Mouse (Mus musculus) spleen, postnatal 0 days (tissue): Measurements from ENCODE around the gene Ssxb1. TPM values are rescaled to one million over a fixed set of nuclear protein-coding genes. Genes with fewer than 3 reads are reported as not detected.

Experiments
- polyA plus RNA-seq: library from polyadenylated mRNA; unstranded; fragments of >200 nt; fragmentation: Nextera tagmentation; extraction: Ambion mirVana; gene quantifications from 2 replicates; pipeline ENCODE4 v1.2.1, GENCODE M21; 2015

Gene Ssxb1
- polyA plus RNA-seq, result not detected in 2 replicates

DNA sequence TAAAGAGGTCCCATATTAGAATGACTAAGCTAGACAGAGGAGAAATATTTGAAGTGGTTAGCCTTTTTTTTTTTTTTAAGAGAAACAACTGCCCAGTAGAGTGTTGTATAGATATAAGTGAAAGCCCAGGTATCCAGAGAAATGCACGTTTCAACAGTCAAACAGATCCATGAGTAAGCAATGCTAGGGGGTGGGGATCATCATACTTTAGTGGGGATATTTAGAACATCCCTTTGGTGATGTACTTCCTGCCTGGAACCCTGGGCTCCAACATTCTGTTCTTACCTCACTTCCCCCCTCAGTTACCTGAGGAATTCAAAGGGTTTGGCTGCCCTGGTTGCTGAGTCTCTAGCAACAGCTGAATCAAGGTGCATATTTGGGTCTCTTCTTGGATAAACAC is at the start of gene Ssxb1:
Ssxb1 (plus strand) TSS at position 301 of the 400 bp plus-strand sequence.

GRCm38 (mm10) chrX:8366678-8367077 is 46.4 kb upstream of the Ssxb1 start, which contains the start of gene Ssxb9:
Gene Ssxb9 (plus strand): TSS chrX:8366978.

GRCm38 (mm10) chrX:8461626-8462025 is 48.5 kb downstream of the Ssxb1 start, which contains the start of gene Ssxb2:
Gene Ssxb2 (minus strand): TSS chrX:8461726.

Other genes with a start within 250 kb of the Ssxb1 start
- 4.3 and 4.9 TPM in 2 replicates for gene Tbc1d25, start 237.1 kb upstream of the Ssxb1 start, polyA plus RNA-seq
- 33.1 and 34.2 TPM in 2 replicates for gene Ebp, start 219.8 kb upstream of the Ssxb1 start, polyA plus RNA-seq
- gene Porcn, start 206.8 kb upstream of the Ssxb1 start, polyA plus RNA-seq, result 0.78 and 0.98 TPM in 2 replicates
- gene Ftsj1, start 160.9 kb upstream of the Ssxb1 start, polyA plus RNA-seq, result 35.7 and 39.1 TPM in 2 replicates
- gene Slc38a5, start 142.2 kb upstream of the Ssxb1 start, polyA plus RNA-seq, result 84.8 and 102 TPM in 2 replicates
- gene Ssxb10, start 85.9 kb upstream of the Ssxb1 start, polyA plus RNA-seq, result not detected in 2 replicates
- not detected in 2 replicates for gene Ssxb9, start 46.3 kb upstream of the Ssxb1 start, polyA plus RNA-seq
- gene Ssxb2, start 48.4 kb downstream of the Ssxb1 start, polyA plus RNA-seq, result not detected in 2 replicates
- not detected in 2 replicates for gene Gm14459, start 111.6 kb downstream of the Ssxb1 start, polyA plus RNA-seq
- not detected in 2 replicates for gene Ssxb6, start 134.9 kb downstream of the Ssxb1 start, polyA plus RNA-seq
- gene Ssxb3, start 178.5 kb downstream of the Ssxb1 start, polyA plus RNA-seq, result not detected in 2 replicates